Mouse (Mus musculus) E14TG2a.4 (cell line): ENCODE measurements around the gene Rsph6a.
A peak's percentile ranks its signal among the peaks of the same experiment; 100 is the strongest.

ENCODE experiments used
- H3K27me3 ChIP-seq: 2 replicates; pipeline ENCODE4 v1.6.1; 2014; ENCODE audit warnings: low read length, control low read depth; ENCODE audit not compliant: insufficient read depth
- H3K36me3 ChIP-seq: 2 replicates; pipeline ENCODE4 v1.6.1; 2014; ENCODE audit warnings: low read length, control low read depth; ENCODE audit not compliant: insufficient read depth
- H3K4me1 ChIP-seq: replicated peaks from 2 replicates; pipeline ENCODE4 v1.6.1; 2014; ENCODE audit warnings: low read depth, low read length, control low read depth
- H3K4me3 ChIP-seq: replicated peaks from 2 replicates; pipeline ENCODE4 v1.5.1; 2014; ENCODE audit warnings: mild to moderate bottlenecking, low read length
- H3K9me3 ChIP-seq: 2 replicates; pipeline ENCODE4 v1.6.1; 2014; ENCODE audit warnings: low read length, control low read depth
- CTCF ChIP-seq: conservative IDR thresholded peaks from 2 replicates; pipeline ENCODE4 v1.5.1; 2014; ENCODE audit warnings: low read length
- NANOG ChIP-seq: IDR thresholded peaks from 2 replicates; pipeline ENCODE4 v1.6.1; 2014; ENCODE audit warnings: borderline replicate concordance, low read length, mixed read lengths
- POU5F1 ChIP-seq: IDR thresholded peaks from 2 replicates; pipeline ENCODE4 v1.6.1; 2014; ENCODE audit warnings: low read length, borderline replicate concordance

Rsph6a gene

DNA sequence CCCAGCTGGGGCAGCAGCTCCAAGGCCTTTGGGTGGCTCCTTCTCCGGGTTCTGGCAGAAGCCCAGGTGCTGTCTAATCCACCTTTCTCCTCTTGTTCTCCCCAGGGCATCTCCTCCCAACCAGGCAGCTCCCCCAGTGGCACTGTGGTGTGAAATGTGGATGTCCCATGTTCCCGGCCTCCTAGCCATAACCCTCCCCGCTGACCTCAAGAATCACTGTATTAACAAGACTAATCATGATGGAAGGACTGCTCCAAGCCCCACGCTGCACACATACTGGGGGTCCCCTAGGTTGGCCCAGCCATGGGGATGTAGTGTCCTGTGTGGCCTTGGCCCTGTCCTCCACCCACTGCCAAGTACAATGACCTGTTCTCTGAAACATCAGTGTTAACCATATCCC, 27.7 kb downstream of the Rsph6a start:
- peaks cover 98% of the 10 kb centered on the region for H3K4me1 ChIP-seq
- no peaks in the 10 kb centered on the region for H3K9me3 ChIP-seq
- H3K4me3 ChIP-seq, result no peak overlapping the region
- TF ChIP-seq NANOG (no peak), POU5F1 (no peak), CTCF (no peak)
- no peaks in the 10 kb centered on the region for H3K27me3 ChIP-seq
- H3K36me3 ChIP-seq, result peaks cover 65% of the 10 kb centered on the region

DNA sequence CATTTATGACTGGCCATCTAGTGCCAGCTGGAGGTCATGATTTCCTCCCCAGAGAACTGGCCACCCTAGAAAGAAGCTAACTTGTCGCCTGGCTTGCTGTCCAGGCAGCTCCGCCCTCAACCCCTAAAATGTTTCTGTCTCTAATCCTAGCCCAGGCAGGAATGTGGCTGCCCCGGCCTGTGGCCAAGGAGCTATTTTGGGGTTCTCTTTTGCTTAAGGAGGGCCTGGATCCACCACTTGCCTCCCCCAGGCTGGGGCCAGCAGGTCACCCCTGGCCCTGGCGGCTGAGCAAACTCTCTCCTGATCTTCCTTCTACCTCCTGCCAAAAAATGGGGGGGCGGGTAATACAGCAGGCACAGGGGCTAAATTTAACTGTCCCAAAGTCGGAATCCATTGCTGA, 28.6 kb downstream of the Rsph6a start:
- TF ChIP-seq NANOG (no peak), POU5F1 (no peak), CTCF (no peak)
- H3K9me3 ChIP-seq, result no peaks in the 10 kb centered on the region
- H3K4me1 ChIP-seq, result peaks cover 98% of the 10 kb centered on the region
- no peak overlapping the region for H3K4me3 ChIP-seq
- H3K27me3 ChIP-seq, result no peaks in the 10 kb centered on the region
- H3K36me3 ChIP-seq, result peaks cover 67% of the 10 kb centered on the region

DNA sequence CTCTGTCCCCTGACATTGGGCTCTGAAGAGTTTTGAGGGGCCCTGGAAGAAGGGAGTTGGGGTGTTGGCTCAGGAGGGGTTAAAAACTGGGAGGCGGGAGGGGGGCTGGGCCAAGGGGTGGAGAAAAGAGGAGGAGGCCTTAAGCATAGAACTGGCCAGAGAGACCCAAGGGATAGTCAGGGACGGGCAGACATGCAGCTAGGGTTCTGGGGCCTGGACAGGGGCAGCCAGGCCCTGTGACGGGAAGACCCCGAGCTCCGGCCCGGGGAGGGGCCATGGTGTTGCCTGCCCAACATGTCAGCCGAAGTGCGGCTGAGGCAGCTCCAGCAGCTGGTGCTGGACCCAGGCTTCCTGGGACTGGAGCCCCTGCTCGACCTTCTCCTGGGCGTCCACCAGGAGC, 29.2 kb downstream of the Rsph6a start, which contains the start of gene Dmpk:
TSS of gene Dmpk (plus strand) at position 149 of the 400 bp plus-strand sequence.
- Histone ChIP-seq H3K36me3 (peaks cover 67% of the 10 kb centered on the region), H3K4me1 (peaks cover 98% of the 10 kb centered on the region), H3K4me3 (peak within 1 kb of the TSS; percentile 48), H3K27me3 (no peaks in the 10 kb centered on the region), H3K9me3 (no peaks in the 10 kb centered on the region)
- TF ChIP-seq NANOG (no peak), CTCF (no peak), POU5F1 (no peak)

GRCm38 (mm10) chr7:19084277-19084771, 29.8 kb downstream of the Rsph6a start:
- Histone ChIP-seq H3K4me3 (peak overlapping the region; percentile 48; the same call in 1 of the 2 replicates), H3K36me3 (peaks cover 66% of the 10 kb centered on the region), H3K27me3 (no peaks in the 10 kb centered on the region), H3K4me1 (peaks cover 97% of the 10 kb centered on the region), H3K9me3 (no peaks in the 10 kb centered on the region)
- TF ChIP-seq CTCF (no peak), NANOG (no peak), POU5F1 (no peak)

- Histone ChIP-seq H3K4me3 (peak overlapping the region; percentile 48; the same call in 1 of the 2 replicates), H3K27me3 (no peaks in the 10 kb centered on the region), H3K4me1 (peaks cover 90% of the 10 kb centered on the region), H3K9me3 (no peaks in the 10 kb centered on the region), H3K36me3 (peaks cover 66% of the 10 kb centered on the region)
- TF ChIP-seq CTCF (no peak), NANOG (no peak), POU5F1 (no peak)
Observed at GRCm38 (mm10) chr7:19084921-19085473, 30.5 kb downstream of the Rsph6a start.

- peaks cover 89% of the 10 kb centered on the region for H3K4me1 ChIP-seq
- TF ChIP-seq CTCF (no peak), POU5F1 (no peak), NANOG (no peak)
- no peaks in the 10 kb centered on the region for H3K9me3 ChIP-seq
- peak overlapping the region; percentile 48 for H3K4me3 ChIP-seq
- peaks cover 66% of the 10 kb centered on the region for H3K36me3 ChIP-seq
- H3K27me3 ChIP-seq, result 0 out of 2 replicates have a peak, but pooled peaks cover 1% of the 10 kb centered on the region
Observed at GRCm38 (mm10) chr7:19085495-19085894, 31.0 kb downstream of the Rsph6a start.

GRCm38 (mm10) chr7:19086042-19086441, 31.6 kb downstream of the Rsph6a start:
- Histone ChIP-seq H3K4me3 (peak overlapping the region; percentile 48), H3K9me3 (no peaks in the 10 kb centered on the region), H3K36me3 (peaks cover 66% of the 10 kb centered on the region)

DNA sequence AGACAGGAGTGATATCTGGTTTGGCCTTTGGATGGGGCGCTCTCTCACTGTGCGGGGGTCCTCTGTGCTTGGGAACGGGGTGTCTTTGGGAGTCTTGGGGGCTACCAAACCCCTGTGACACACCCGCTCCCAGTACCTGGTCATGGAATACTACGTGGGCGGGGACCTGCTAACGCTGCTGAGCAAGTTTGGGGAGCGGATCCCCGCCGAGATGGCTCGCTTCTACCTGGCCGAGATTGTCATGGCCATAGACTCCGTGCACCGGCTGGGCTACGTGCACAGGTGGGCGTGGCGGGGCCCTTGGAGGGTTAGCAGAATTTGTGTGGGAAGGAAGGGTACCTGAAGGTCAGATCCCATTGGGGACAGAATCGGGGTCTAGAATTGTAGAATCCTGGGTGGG, 32.3 kb downstream of the Rsph6a start:
- Histone ChIP-seq H3K36me3 (peaks cover 66% of the 10 kb centered on the region), H3K27me3 (peaks cover 14% of the 10 kb centered on the region), H3K4me1 (peaks cover 89% of the 10 kb centered on the region), H3K4me3 (peak overlapping the region; percentile 63), H3K9me3 (no peaks in the 10 kb centered on the region)
- TF ChIP-seq POU5F1 (no peak), NANOG (no peak), CTCF (no peak)

More at GRCm38 (mm10) chr7:19086042-19086441, 31.6 kb downstream of the Rsph6a start:
- Histone ChIP-seq H3K27me3 (peaks cover 6% of the 10 kb centered on the region), H3K4me1 (peaks cover 89% of the 10 kb centered on the region)
- no peak for TF ChIP-seq CTCF
- TF ChIP-seq POU5F1, result no peak
- no peak for TF ChIP-seq NANOG

GRCm38 (mm10) chr7:19088813-19089212, 34.3 kb downstream of the Rsph6a start:
- Histone ChIP-seq H3K4me3 (no peak overlapping the region), H3K27me3 (peaks cover 22% of the 10 kb centered on the region), H3K4me1 (peaks cover 88% of the 10 kb centered on the region), H3K9me3 (no peaks in the 10 kb centered on the region), H3K36me3 (peaks cover 56% of the 10 kb centered on the region)
- TF ChIP-seq CTCF (peak; percentile 86), NANOG (no peak)
